Mouse (Mus musculus) adrenal gland (tissue): ENCODE results near the gene Prph.

ENCODE experiments used
- intact Hi-C: fragments of 180-260 bp; cut with DNase I; formaldehyde crosslinking; loops from one replicate; pipeline ENCODE4 v1.15.1; 2025
- long read RNA-seq, 2 experiments: library from polyadenylated mRNA; unstranded; transcript quantifications; one replicate each; pipeline ENCODE4 v2.0.0; 2020; ENCODE audit warnings: borderline replicate concordance in 1 of 2; ENCODE audit not compliant: insufficient replicate concordance in 1 of 2

The Prph gene
- long read RNA-seq, experiment 1, partial matches to known transcripts: 1 of 3 reads
- long read RNA-seq, experiment 1, other reads (novel, unspliced or antisense): 1 of 3 reads
- long read RNA-seq, experiment 2: 0 reads

DNA sequence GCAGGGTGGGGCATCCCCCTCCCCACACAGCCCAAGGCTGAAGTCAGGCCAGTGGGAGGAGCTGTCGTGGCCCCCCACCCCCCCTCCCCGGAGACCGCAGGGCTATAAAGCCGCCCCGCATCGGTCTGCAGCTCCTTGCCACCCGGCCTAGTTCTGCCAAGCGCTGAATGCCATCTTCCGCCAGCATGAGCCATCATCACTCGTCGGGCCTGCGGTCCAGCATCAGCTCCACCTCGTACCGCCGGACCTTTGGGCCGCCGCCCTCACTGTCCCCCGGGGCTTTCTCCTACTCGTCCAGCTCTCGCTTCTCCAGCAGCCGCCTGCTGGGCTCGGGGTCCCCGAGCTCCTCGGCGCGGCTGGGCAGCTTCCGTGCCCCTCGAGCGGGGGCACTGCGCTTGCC, at the start of gene Prph:
Gene Prph, plus strand, starts transcription at position 135 of the 400 bp plus-strand sequence.
- intact Hi-C loops: loop anchor here (5.0 to 10.0 kb wide), 3 partner anchors 33 to 140 kb away; no protein-coding TSS in a partner anchor

- intact Hi-C loops: no loop called here
Observed at GRCm38 (mm10) chr15:99008801-99009241, 46.2 kb upstream of the Prph start.

DNA sequence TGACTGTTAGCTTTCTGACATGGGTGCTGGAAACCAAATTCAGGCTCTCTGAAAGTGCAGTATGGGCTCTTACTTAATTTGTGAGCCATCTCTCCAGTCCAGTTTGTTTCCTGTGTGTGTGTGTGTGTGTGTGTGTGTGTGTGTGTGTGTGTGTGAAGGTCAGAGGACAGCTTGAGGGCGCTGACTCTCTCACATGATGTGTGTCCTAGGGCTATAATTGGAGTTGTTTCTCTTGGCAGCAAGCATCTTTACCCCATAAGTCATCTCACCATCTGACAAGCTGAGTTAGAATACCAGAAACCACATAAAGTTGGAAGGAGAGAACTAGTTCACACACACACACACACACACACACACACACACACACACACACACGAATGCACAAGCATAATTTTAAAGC, 44.1 kb upstream of the Prph start:
- intact Hi-C loops: no loop called here

DNA sequence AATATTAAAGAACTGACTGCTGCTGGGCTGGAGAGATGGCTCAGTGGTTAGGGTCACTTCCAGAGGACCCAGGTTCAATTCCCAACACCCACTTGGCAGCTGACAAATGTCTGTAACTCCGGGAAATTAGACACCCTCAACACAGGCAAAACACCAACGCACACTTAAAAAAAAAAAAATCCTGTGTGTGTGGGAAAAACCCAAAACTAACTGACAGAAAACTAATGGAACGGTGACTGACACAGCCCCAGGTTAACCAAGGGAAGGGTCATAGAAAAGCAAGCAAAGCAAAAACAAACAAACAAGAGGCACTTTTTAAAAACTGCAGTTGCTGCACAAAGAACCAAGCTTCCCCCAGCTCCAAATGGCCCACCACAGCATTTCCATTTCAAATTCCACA, 43.0 kb upstream of the Prph start:
- intact Hi-C loops: no loop called here

DNA sequence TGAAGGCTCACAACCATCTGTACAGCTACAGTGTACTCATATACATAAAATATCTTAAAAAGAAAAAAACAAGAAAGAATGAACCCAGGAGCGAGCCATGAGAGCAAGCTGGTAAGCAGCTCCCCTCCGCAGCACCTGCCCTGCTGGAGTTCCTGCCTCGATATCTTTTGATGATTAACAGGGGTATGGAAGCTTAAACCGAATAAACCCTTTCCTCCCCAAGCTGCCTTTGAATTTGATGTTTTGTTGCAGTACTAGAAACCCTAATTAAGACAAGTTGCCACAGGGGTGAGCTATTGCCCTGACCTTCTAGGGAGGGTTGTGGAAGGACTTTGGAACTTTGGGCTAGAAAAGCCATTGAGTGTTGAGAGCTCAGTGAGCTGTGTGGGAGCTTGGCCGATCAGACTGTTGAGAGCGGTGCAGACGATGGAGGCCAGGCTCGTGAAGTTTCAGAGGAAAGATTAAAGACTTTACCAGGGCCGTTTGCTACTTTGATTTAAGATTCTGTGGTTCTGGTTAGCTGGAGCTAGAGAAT, 40.4 kb upstream of the Prph start:
- intact Hi-C loops: no loop called here

DNA sequence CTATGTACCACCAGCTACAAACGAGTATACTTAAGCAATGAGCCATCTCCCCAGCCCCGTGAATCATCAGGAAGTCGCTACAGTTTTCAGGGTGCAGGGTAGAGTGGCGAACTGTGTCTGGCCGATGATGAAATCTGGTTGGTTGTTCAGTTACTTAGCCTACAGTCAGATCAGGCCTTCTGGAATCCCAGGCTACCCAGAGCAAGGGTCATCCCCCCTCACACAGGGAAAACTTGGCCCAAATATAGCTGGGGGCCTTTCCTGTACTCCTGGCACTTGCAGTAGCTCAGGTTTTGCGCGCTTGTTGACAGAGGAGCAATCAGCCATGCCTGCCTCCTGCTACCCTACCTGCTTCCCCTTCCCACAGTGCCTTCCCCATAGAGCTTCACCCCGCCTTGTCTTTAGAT, 37.6 kb upstream of the Prph start:
- intact Hi-C loops: no loop called here

GRCm38 (mm10) chr15:99017986-99018385, 37.0 kb upstream of the Prph start:
- intact Hi-C loops: no loop called here

DNA sequence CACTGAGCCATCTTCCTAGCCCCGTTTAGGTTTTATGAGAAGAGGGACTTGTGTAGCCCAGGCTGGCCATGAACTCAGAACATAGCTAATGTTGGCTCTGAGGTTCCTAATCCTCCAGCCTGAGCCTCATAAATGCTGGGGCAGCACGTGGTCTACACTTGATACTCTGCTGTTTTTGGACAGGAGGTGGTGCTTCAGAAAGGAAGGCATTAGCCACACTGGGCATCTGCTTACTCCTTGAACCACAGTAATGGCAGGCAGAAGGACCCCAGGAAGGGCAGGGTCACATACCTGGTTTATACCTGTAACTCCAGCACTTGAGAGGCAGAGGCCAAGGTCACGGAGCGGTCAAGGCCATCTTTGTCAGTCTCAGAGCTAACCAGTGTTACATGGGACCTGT, 36.3 kb upstream of the Prph start:
- intact Hi-C loops: no loop called here

DNA sequence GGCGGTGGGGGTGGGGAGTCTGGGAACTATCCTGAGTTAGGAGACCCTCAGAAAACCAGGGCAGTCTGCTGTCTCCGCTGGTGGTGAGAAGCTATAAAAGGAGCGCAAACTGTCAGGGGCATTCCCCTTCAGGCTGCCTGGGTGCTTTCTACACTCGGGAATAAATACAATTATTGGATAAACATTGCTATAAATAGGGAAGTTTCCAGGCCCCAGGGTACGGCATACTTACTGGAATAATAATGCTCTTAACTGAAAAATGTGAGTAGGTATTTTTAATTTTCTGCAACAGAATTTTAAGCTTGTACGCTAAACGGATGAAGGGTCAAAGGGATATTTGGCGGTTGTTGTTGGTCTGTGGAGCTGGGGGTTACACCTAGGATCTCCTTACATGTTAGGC, 35.5 kb upstream of the Prph start:
- intact Hi-C loops: no loop called here

- intact Hi-C loops: loop anchor here (5.0 kb wide), 1 partner anchor 37 kb away; the partner anchor contains the start of gene Prph
Observed at GRCm38 (mm10) chr15:99020171-99020570, 34.8 kb upstream of the Prph start.

- intact Hi-C loops: loop anchor here (5.0 kb wide), 1 partner anchor 36 kb away; the partner anchor contains the start of gene Prph
Observed at GRCm38 (mm10) chr15:99021255-99021654, 33.7 kb upstream of the Prph start.

- intact Hi-C loops: loop anchor here (5.0 kb wide), 1 partner anchor 33 kb away; the partner anchor contains the start of gene Prph
Observed at GRCm38 (mm10) chr15:99024668-99025314, 30.2 kb upstream of the Prph start.

GRCm38 (mm10) chr15:99025414-99025813, 29.6 kb upstream of the Prph start:
- intact Hi-C loops: no loop called here

GRCm38 (mm10) chr15:99026259-99026658, 28.7 kb upstream of the Prph start:
- intact Hi-C loops: no loop called here

DNA sequence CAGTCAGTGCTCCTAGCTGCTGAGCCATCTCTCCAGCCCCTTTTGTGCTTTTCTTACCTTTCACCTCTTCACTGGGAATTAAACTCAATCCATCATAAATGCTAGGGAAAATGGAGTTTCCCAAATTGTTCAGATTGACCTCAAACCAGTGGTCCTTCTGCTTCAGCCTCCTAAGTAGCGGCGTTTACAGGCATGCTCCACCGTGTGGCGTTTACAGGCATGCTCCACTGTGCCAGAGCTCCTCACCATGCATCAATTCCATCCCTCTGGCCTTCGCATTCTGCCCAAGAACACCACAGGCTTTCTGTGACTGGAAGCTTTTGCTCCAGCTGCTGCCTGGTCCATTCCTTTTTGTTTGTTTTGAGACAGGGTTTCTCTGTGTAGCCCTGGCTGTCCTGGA, 27.9 kb upstream of the Prph start:
- intact Hi-C loops: no loop called here

- intact Hi-C loops: no loop called here
Observed at GRCm38 (mm10) chr15:99028874-99029458, 26.0 kb upstream of the Prph start.

GRCm38 (mm10) chr15:99029619-99030584, 25.1 kb upstream of the Prph start, which contains the start of gene Tuba1c:
Gene Tuba1c, plus strand, starts transcription at chr15:99029891.
- intact Hi-C loops: no loop called here

DNA sequence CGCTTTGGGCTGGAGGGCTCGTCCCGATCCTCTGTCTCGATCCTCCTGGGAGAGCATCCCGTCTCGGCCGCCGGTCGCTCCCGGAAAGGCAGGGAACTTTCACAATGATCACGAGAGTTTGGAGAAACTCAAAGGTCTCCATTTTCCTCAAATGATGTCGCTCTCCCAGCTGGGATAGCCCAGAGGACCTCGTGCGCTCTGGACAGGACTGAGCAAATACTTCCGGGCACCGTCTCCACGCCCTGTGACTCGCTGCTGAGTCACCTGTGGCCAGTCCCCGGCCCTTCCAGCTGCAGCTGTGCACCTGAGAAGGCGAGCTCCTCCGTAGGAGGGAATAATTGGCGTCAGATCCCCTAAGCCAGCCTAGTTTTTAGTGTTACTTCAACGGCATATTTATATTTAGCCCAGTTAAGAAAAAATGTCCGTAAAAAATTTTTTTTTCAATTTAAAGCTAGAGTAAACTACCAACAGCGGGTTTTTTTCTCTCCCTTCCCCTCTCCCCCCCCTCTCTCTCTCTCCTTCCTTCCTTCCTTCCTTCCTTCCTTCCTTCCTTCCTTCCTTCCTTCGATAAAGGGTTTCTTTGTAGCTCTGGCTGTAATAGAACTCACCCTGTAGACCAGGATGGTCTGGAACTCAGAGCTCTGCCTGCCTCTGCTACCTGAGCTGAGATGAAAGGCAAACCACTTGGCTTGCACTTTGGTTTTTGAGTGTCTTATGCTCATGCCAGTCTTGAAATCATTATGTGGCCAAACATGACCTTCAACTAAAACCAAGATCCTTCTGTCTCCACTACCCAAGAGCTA, 24.2 kb upstream of the Prph start:
- intact Hi-C loops: no loop called here

- intact Hi-C loops: no loop called here
Observed at GRCm38 (mm10) chr15:99031388-99031675, 23.6 kb upstream of the Prph start.

DNA sequence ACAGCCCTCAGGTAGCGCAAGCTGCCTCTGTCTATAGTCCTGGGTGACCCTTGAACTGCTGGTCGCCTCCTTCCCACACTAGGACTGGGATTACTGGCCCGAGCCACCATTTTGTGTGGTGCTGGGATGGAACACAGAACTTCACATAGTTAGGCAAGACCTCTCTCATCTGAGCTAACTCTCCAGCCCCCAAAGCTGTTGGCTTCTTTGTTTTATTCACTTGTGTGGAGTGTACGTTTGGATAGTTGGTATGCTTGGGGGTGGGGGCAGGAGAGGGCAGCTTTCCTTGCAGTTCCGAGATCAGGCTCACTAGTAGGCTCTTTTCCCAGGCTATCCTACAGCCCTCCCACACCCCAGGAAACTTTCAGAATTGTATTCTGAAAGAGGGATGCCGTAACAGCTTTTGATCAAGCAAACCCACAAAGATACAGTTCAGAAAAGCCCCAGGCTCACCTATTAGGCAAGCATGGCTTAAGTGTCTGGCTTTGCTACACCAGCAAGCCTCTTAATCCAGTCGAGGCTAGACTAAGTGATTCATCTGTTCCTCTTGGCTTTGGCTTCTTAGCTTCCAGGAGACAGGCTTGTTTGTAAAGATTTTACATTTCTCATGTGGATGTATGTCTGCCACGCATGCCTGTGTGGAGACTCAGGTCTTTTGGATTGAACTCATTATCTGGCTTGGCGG, 22.8 kb upstream of the Prph start:
- intact Hi-C loops: no loop called here
